Mouse (Mus musculus) liver, embryonic 14.5 days (tissue): ENCODE data around the gene R3hdm4. TPM values are rescaled to one million over a fixed set of nuclear protein-coding genes. Genes with fewer than 3 reads are reported as not detected.
"Not testable (repeated sequence)": the region's sequence is repeated elsewhere in the genome, so short reads cannot be mapped to it uniquely, and the experiment has no call there.

Experiments used
- ATAC-seq: fragments of 200-750 bp; cut with Nextera tagmentation; 2 replicates; pipeline ENCODE4 v1.8.0; 2017; ENCODE audit warnings: moderate number of reproducible peaks, mild to moderate bottlenecking, moderate library complexity; ENCODE audit not compliant: insufficient read depth
- DNase-seq, 3 experiments: peaks; one replicate each; pipeline ENCODE4 v3.0.0-alpha.2; 2012 to 2013; ENCODE audit warnings: low read depth in 3 of 3, low spot score in 3 of 3
- H3K27ac ChIP-seq: fragments of 300-500 bp; sonication (generic); 2 replicates; pipeline ENCODE4 v1.5.1; 2014; ENCODE audit warnings: moderate library complexity, mild to moderate bottlenecking, control low read depth, inconsistent platforms
- H3K27me3 ChIP-seq: fragments of 300-500 bp; sonication (generic); 2 replicates; pipeline ENCODE4 v1.6.1; 2014; ENCODE audit warnings: mild to moderate bottlenecking, low read length, moderate library complexity; ENCODE audit not compliant: control insufficient read depth, insufficient read depth
- H3K36me3 ChIP-seq: fragments of 300-500 bp; sonication (generic); replicated peaks from 2 replicates; pipeline ENCODE4 v1.6.1; 2014; ENCODE audit warnings: low read depth; ENCODE audit not compliant: control insufficient read depth, insufficient read depth
- H3K4me1 ChIP-seq, 2 experiments: fragments of 200-500 bp in 1 of 2; fragments of 300-500 bp in 1 of 2; sonication (generic) in 1 of 2; replicated peaks; 2 replicates each; pipeline ENCODE4 v1.6.1; 2012 to 2014; ENCODE audit warnings: antibody characterized with exemption in 1 of 2, inconsistent platforms in 1 of 2, low read length in 1 of 2; ENCODE audit not compliant: control insufficient read depth in 2 of 2, insufficient read depth in 2 of 2
- H3K4me2 ChIP-seq: fragments of 300-500 bp; sonication (generic); 2 replicates; pipeline ENCODE4 v1.6.1; 2014; ENCODE audit warnings: low read depth, mild to moderate bottlenecking, control low read depth, moderate library complexity
- H3K4me3 ChIP-seq, 2 experiments: fragments of 200-500 bp in 1 of 2; fragments of 300-500 bp in 1 of 2; sonication (generic) in 1 of 2; 2 replicates each; pipeline ENCODE4 v1.5.1; 2012 to 2014; ENCODE audit warnings: low read depth in 2 of 2, low read length in 2 of 2, mild to moderate bottlenecking in 2 of 2, control low read depth in 1 of 2, inconsistent platforms in 1 of 2, moderate library complexity in 1 of 2; ENCODE audit not compliant: insufficient read depth in 1 of 2
- H3K9ac ChIP-seq: fragments of 300-500 bp; sonication (generic); replicated peaks from 2 replicates; pipeline ENCODE4 v1.6.1; 2014; ENCODE audit warnings: mild to moderate bottlenecking, control low read depth, moderate library complexity
- H3K9me3 ChIP-seq: fragments of 300-500 bp; sonication (generic); 2 replicates; pipeline ENCODE4 v1.6.1; 2016; ENCODE audit warnings: low read length, mixed read lengths; ENCODE audit not compliant: control insufficient read depth
- CTCF ChIP-seq: IDR thresholded peaks from 2 replicates; pipeline ENCODE4 v1.5.1; 2016; ENCODE audit warnings: antibody characterized with exemption, low read depth, control low read depth
- EP300 ChIP-seq: IDR thresholded peaks from 2 replicates; pipeline ENCODE4 v1.6.1; 2016; ENCODE audit warnings: antibody characterized with exemption, low read depth
- WGBS: fragments of 180-500 bp; shearing (Covaris S2); extraction: QIAGEN DNeasy Blood & Tissue Kit; methylation state at CpG from one replicate; pipeline ENCODE4 v1.1.7; 2014; ENCODE audit not compliant: insufficient replicate concordance; 5-methylcytosine and 5-hydroxymethylcytosine counted together
- polyA plus RNA-seq, 2 experiments: library from polyadenylated mRNA; depleted of rRNA in 1 of 2; stranded (reverse) in 1 of 2; unstranded in 1 of 2; fragments of >200 nt; fragmentation: Nextera tagmentation in 1 of 2; extraction: Ambion mirVana in 1 of 2; gene quantifications; 2 replicates each; pipeline versions ENCODE4 v1.2.1 to v1.2.3; 2012 to 2014

The R3hdm4 gene
- polyA plus RNA-seq, 2 experiments = 34.7 to 38.5 TPM

DNA sequence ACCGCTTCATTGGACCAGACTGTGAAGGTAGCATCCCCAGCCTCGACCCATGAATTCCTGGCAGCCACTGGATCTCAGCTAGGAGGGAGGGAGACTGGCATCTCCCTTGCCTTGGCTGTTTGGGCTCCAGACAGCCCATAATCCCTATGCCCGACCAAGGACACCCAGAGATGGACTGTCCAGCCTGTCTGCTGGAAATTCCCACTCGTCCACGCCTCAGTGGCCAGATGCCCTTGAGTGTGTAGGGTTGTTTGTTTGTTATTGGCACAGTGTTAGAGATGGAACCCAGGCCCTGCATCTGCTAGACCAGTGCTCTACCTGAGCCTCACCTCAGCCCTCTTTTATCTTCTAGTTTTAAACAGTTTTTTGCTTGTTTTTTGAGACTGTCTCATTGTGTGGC lies 44.3 kb upstream of the R3hdm4 start:
- WGBS = 77% methylated on average over 5 of the region's 5 CpGs
- ATAC-seq = no peak
- Histone ChIP-seq H3K36me3 (peaks cover 18% of the 10 kb centered on the region), H3K27me3 (peaks cover 5% of the 10 kb centered on the region), H3K9me3 (no peaks in the 10 kb centered on the region), H3K9ac (no peak overlapping the region), H3K27ac (no peak overlapping the region), H3K4me2 (no peak overlapping the region), H3K4me1 (peaks cover 0 to 7% of the 10 kb centered on the region in 2 experiments; a peak in 2 of 4 replicates), H3K4me3 (no peak overlapping the region)
- no peak for DNase-seq
- TF ChIP-seq CTCF (no peak), EP300 (no peak)

DNA sequence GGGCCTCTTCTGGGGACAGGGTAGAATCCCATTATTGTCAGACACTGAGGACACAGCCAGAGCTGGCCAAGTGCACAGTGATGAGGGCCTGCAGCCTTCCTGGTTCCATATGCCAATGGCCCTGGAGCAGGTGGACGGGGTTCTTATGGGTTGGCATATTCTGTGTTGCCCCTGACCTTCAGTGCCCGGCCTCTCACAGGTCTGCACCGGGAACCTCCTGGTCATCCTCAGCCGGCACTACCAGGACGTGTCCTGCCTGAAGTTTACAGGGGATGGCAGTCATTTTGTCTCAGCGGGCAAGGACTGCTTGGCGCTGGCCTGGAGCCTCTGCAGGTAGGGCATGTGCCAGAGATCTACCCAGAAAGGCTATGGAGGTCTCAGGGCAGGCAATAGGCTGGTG lies 43.7 kb upstream of the R3hdm4 start:
- no peaks in the 10 kb centered on the region for H3K9me3 ChIP-seq
- peaks cover 0 to 7% of the 10 kb centered on the region in 2 experiments; a peak in 2 of 4 replicates for H3K4me1 ChIP-seq
- TF ChIP-seq CTCF (no peak), EP300 (no peak)
- DNase-seq (no peak), ATAC-seq (no peak)
- no peak overlapping the region for H3K4me2 ChIP-seq
- peaks cover 18% of the 10 kb centered on the region for H3K36me3 ChIP-seq
- 81% methylated on average over 7 of the region's 7 CpGs for WGBS
- H3K27me3 ChIP-seq = peaks cover 1% of the 10 kb centered on the region
- no peak overlapping the region for H3K27ac ChIP-seq
- no peak overlapping the region for H3K9ac ChIP-seq
- no peak overlapping the region for H3K4me3 ChIP-seq

DNA sequence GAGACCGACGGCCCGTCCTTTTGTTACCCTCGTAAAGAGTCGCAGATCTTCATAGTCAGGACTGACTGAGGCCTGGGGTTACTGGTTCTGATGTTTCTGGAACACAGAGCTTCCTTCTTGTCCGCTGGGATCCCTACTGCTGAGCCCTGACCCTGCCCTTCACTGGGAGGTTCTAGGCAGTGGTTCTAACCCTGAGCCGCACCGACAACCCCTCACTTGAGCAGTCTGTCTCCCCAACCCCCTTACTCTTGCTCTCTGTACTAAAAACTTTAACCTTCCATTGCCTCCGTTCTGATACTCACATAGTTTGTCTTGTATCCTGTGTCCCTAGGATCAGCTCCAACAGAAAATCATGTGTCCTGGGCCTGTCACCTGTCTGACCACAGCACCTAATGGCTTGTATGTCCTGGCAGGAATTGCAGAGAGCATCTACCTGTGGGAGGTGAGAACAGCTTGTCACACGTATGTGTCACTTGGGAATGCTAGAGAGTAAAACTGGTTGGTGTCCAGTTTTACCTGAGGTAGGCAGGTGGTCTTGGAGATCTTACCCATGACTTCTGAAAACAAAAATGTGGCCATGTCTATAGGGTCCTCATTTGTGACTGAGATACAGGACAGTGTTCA lies 39.8 kb upstream of the R3hdm4 start:
- Histone ChIP-seq H3K4me1 (peaks cover 0 to 7% of the 10 kb centered on the region in 2 experiments; a peak in 2 of 4 replicates), H3K36me3 (peaks cover 5% of the 10 kb centered on the region; the same call in 1 of the 2 replicates), H3K9me3 (no peaks in the 10 kb centered on the region), H3K4me2 (peak overlapping the region; percentile 82), H3K9ac (peak overlapping the region; percentile 64), H3K27me3 (no peaks in the 10 kb centered on the region), H3K27ac (no peak overlapping the region), H3K4me3 (peak overlapping the region; percentile 72 to 95)
- no peak for DNase-seq
- WGBS = 6% methylated on average over 10 of the region's 10 CpGs
- ATAC-seq = no peak
- TF ChIP-seq CTCF (no peak), EP300 (no peak)

DNA sequence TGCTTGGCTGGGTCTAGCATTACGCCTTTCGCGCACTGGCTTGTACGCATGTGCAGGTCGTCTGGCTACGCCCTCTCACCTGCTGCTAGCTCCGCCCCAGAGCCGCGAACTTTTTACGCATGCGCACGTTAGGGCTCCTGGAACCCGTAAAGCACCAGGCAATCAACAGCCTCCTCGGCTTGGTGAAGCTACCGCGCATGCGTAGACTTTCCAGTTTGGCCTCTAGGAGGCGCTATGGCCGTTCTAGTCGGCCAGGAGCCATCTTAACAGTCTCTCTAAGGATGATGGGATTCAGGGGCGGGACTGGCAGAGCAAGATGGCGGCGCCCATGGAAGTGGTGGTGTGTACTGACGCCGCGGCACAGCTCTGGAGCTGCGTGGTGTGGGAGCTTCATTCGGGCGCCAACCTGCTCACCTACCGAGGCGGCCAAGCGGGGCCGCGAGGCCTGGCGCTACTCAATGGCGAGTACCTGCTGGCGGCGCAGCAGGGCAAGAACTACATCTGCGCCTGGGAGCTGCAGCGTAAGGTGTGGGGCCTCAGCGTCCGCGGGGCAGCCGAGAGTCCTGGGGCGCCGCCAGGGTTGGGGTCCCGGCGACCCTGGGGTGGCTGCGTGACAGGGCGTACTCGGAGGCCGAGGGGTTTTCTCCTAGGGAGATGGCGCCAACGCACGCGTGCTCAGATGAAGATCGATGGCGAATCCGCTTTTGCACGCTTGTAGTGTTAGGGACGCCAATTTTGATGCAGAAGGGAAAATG lies 39.0 kb upstream of the R3hdm4 start, which contains the start of gene Wdr18:
TSS of gene Wdr18 (plus strand) at position 306 of the 755 bp plus-strand sequence.
- DNase-seq (peak; percentile 99 to 100 (median 100)), ATAC-seq (peak; percentile 94)
- no peaks in the 10 kb centered on the region for H3K27me3 ChIP-seq
- peak within 1 kb of the TSS; percentile 72 to 95 for H3K4me3 ChIP-seq
- H3K27ac ChIP-seq = no peak within 1 kb of the TSS
- TF ChIP-seq EP300 (no peak), CTCF (peak; percentile 100)
- H3K4me2 ChIP-seq = peak within 1 kb of the TSS; percentile 82
- H3K4me1 ChIP-seq = peaks cover 0 to 7% of the 10 kb centered on the region in 2 experiments; a peak in 2 of 4 replicates
- no peaks in the 10 kb centered on the region for H3K9me3 ChIP-seq
- peak within 1 kb of the TSS; percentile 64 for H3K9ac ChIP-seq
- WGBS = under 1% methylated on average over 61 of the region's 61 CpGs
- peaks cover 5% of the 10 kb centered on the region; the same call in 1 of the 2 replicates for H3K36me3 ChIP-seq

DNA sequence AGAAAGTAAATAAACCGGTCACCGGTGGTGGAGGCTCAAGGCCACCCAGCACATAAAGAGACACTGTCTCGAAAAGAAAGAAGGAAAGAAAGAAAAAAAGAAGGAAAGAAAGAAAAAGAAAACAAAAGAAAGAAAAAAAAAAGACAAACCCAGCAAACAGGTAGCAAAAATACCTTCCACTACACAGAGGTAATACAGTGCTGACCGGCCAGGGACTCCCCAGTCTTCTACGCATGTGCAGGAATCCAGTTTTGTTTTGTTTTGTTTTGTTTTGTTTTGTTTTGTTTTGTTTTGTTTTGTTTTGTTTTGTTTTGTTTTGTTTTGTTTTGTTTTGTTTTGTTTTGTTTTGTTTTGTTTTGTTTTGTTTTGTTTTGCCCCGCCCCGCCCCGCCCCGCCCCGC lies 38.4 kb upstream of the R3hdm4 start:
- WGBS = 29% methylated on average over 10 of the region's 10 CpGs
- not testable (repeated sequence) for ATAC-seq, H3K27ac ChIP-seq

More for the DNA sequence above, 38.4 kb upstream of the R3hdm4 start:
- H3K4me3 ChIP-seq = peak overlapping the region in 1 of 2 experiments; percentile 26; a peak in 1 of 4 replicates
- not testable (repeated sequence) for H3K27me3 ChIP-seq, H3K9me3 ChIP-seq, DNase-seq, H3K4me1 ChIP-seq, H3K9ac ChIP-seq, H3K36me3 ChIP-seq
- peak overlapping the region; percentile 64 for H3K4me2 ChIP-seq
